Mouse (Mus musculus) adrenal gland, postnatal 4 days (tissue): ENCODE results near the gene Clec10a. TPM values are rescaled to one million over a fixed set of nuclear protein-coding genes. Genes with fewer than 3 reads are reported as not detected.

ENCODE experiments used
- DNase-seq, 2 experiments: peaks; one replicate each; pipeline ENCODE4 v3.0.0; 2021 to 2022; ENCODE audit warnings: low spot score in 2 of 2, mixed read lengths in 2 of 2
- total RNA-seq, 2 experiments: library from RNA; stranded (reverse); gene quantifications; 2 replicates each; pipeline ENCODE4 v1.2.3; 2021

Clec10a gene
- total RNA-seq, 2 experiments from 2014 or later: 2.1 to 3.5 TPM

- no peak for DNase-seq
Measured at GRCm38 (mm10) chr11:70179401-70179800, 23.4 kb downstream of the Clec10a start.

DNA sequence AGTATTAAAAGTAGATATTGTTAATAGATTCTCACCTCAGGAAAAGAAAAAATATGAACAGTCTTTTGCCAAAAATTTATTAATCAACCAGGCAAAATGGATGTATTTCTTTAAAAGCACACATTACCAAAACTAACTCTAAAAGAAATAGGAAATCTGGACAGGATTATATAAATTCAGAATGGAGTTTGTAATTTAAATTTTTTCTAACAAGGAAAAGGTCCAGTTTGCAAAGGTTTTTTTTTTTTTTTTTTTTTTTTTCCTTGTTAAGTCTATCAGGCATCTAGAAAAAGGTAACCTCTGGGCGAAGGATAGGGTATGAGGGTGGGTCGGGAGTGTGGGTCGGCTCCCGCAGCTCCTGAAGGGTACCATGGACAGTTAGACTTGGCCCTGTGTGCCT lies 24.5 kb downstream of the Clec10a start:
- DNase-seq: no peak

- DNase-seq: no peak
Measured at GRCm38 (mm10) chr11:70185120-70185519, 29.1 kb downstream of the Clec10a start.

DNA sequence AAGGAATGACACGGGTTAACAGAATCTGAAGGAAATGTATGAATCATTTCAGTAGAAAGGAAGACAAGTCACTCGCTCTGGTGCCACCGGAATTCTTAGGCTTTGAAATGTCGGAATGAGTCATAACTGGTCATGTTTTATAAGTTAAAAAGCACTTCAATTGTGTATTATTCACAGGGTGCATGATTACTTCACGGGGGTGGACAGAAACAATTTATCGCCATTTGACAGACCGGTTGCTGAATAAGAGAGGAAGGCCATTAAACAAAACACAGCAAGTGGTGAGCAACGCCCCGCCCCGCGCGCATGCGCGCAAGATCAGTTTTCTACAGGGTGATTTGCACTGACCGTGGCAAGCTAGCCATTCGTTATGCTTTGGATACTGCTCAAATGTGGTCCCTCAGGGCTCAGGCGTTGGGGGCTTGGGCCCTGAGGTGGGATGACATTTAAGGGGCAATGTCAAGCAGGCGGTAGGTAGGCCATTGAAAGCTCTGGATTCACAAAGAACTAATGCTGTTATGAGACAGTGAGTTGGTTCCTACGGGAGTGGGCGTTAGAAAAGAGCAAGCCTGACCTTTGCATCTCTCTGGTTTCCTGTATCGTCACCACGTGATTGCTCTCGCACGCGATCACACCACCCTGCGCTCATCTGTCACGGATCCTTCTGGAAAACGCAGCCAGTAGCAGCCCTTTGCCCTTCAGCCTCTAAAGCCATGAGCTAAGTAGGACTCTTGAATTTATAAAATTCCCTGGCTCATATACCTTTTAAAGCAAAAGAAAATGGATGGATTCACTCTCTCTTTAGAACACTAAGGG lies 33.5 kb downstream of the Clec10a start:
- peak; percentile 18 to 45 for DNase-seq

DNA sequence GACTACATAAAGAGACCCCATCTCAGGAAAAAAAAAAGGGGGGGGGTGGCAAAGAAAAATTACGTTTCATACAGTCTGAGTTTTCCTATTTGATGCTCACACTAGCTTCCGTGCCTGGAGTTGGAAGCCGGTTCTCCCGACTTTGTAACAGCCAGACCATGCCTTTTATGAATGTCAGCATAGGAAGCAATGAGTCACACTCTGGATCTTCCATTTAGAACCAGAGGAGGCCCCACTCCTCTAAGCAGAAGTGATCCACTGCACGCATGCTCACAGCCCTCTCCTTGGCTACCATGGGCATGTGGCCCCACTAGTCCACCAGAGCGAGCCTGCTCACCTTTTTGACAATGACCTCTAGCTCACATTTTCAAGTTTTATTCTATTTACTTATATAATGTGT lies 35.2 kb downstream of the Clec10a start:
- no peak for DNase-seq

DNA sequence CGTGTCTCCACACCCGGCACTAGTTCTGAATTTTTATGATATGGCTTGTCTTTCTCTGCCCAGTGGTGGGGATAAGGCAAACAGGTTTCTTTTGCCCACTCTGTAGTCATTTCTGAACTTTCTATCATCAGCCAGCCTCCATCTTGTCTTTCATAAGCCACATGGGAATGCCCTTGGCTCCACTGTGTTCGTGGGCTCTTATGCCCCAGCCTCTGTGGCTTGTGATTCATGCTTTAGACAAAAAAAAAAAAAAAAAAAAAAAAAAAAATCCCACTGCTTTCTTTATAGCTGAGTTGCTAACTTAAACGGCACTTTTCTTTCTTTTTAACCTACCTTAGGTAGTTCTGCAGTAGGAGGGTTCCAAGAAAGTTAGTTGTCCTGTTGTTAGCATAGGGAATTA lies 36.2 kb downstream of the Clec10a start:
- DNase-seq: no peak

- no peak for DNase-seq
Measured at GRCm38 (mm10) chr11:70193354-70194285, 37.6 kb downstream of the Clec10a start.

DNA sequence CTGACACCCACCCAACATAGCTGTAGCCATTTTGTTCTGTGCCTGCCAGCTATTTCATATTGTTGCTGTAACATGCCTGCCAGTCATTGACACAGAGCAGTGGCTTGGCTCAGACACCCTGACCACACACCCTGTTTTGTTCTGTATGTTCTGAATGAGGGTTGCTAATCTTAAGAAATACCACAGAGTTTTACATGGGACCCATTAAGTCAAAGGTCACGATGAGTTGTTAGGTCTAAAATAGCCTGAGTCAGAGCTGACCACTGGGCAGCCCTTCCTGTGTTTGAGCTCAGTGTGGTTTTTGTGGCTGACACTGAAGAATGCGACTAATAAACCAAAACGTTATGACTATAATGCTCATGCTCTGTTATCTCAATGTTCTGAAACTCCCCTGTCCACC lies 42.3 kb downstream of the Clec10a start:
- no peak for DNase-seq

GRCm38 (mm10) chr11:70199107-70199506 lies 43.1 kb downstream of the Clec10a start:
- no peak for DNase-seq

GRCm38 (mm10) chr11:70200036-70200608 lies 44.1 kb downstream of the Clec10a start:
- no peak for DNase-seq

DNA sequence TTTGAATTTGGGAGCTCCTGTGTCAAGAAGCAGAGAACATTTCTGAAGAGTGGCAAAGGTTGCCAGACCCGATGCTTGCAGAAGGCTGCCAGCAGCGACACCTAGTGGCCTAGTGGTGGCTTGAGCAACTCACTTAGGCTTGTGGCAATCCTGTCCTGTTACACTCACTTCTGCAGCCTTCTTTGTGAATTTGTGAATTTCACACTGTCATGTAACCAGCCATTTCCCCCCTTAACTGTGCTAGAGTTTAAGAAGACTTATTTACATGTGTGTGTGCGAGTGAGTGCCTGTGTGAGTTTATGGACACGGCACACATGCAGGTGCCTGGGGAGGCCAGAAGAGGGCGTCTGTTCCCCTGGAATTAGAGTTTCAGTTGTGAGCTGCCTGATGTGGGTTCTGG lies 45.7 kb downstream of the Clec10a start:
- DNase-seq: peak; percentile 56 to 76

DNA sequence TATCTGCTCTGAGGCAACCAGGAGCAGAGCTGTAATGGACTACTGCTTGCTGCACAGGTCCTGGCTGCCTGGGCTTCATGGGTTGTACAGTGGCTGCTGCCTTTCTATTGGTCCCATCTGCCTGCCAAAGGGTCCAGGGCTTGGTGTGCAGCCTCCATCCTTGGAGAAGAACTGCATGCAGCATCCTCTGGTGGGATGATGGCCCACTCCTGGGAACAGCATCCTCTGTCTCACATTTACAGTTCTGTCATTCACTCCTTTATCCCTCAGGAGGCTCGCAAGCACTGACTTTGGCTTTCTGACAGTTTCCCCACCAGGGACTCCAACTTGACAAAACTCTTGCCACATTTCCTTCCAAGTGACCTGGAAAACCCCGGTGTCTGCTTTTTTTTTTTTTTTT lies 50.8 kb downstream of the Clec10a start:
- DNase-seq: no peak

GRCm38 (mm10) chr11:70207283-70207682 lies 51.3 kb downstream of the Clec10a start:
- no peak for DNase-seq

- DNase-seq: no peak
Measured at GRCm38 (mm10) chr11:70208778-70209388, 52.9 kb downstream of the Clec10a start.

- DNase-seq: no peak
Measured at GRCm38 (mm10) chr11:70210681-70211080, 54.7 kb downstream of the Clec10a start.

- no peak for DNase-seq
Measured at GRCm38 (mm10) chr11:70211972-70212371, 56.0 kb downstream of the Clec10a start.

DNA sequence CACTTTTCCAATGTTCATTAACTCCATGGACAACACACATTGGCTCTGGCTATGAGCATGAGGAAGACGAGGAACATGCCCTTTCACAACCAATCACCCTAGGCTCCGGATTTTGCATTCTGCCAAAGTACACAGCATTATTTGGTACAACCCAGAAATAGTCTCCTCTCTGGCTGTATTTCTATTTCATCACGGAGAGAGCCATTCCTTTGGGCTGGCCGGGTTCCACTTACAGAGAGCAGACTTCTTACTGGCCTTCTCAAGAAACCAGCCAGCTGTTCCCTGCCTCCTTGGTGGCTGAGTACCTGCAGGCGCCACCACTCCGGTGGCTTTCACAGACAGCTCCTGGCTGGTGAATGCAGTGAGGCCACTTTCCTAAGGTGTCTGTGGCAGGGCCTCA lies 56.4 kb downstream of the Clec10a start, which contains the start of gene Slc16a11:
Gene Slc16a11, plus strand, starts transcription at position 330 of the 400 bp plus-strand sequence.
- no peak for DNase-seq

- DNase-seq: no peak
Measured at GRCm38 (mm10) chr11:70212896-70213295, 56.9 kb downstream of the Clec10a start.

GRCm38 (mm10) chr11:70213736-70214135 lies 57.7 kb downstream of the Clec10a start:
- DNase-seq: no peak

DNA sequence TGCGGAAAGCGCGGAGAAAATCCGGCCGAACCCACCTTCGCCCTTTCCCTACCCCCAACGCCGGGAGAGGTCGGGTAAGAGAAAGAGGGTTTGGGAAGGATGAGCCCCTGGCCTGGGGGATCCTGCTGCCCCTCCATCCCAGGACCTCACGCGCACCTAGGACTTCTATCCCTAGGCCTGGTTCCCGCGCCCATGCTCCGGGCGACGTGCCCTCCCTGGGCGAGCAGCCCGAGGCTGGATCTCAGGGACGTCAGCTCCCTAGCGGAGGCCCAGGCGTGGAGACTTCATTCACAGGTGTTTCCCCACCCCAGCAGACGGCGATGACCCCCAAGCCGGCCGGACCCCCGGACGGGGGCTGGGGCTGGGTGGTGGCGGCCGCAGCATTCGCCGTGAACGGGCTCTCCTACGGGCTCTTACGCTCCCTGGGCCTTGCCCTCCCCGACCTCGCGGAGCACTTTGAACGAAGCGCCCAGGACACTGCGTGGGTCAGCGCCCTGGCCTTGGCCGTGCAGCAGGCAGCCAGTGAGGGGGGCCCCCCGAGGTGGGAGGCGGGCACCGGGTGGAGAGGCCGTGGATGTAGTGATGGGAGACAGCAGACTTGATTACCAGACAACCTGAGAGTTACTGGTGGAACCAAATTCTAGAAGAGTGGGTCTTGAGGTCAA lies 58.3 kb downstream of the Clec10a start:
- no peak for DNase-seq

DNA sequence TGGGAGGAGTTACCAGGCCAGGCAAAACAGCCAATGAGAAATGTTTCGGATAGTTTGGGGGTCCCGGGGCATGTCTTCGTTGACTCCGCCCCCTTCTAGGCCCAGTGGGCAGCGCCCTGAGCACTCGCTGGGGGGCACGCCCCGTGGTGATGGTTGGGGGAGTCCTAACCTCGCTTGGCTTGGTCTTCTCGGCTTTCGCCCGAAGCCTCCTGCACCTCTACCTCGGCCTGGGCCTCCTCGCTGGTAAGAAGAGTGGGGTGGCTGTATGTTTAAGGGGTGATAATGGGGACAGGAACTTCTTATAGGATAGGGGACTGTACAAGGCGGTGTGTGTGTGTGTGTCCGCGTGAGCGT lies 58.8 kb downstream of the Clec10a start:
- DNase-seq: no peak
